Mouse (Mus musculus): ENCODE data around the gene Hephl1. TPM values are rescaled to one million over a fixed set of nuclear protein-coding genes. Genes with fewer than 3 reads are reported as not detected.

The Hephl1 gene
- polyA plus RNA-seq, 1 experiment from 2014 or later: not detected

- no peaks in the 10 kb centered on the region for H3K9me3 ChIP-seq (replicated peaks; ENCODE audit: control insufficient read depth, low read length)
- no peak for ATAC-seq (replicated peaks; ENCODE audit: insufficient number of reproducible peaks, low FRiP score, low TSS enrichment)
- WGBS (ENCODE audit: insufficient replicate concordance): 90% methylated on average over 4 of the region's 4 CpGs
- no peak overlapping the region for H3K4me2 ChIP-seq
- no peaks in the 10 kb centered on the region for H3K27me3 ChIP-seq (ENCODE audit: control insufficient read depth, insufficient read depth, low read length)
- H3K4me3 ChIP-seq (ENCODE audit: low read depth, low read length): no peak overlapping the region
- no peaks in the 10 kb centered on the region for H3K36me3 ChIP-seq (ENCODE audit: control insufficient read depth, insufficient read depth, low read length)
- no peak overlapping the region for H3K9ac ChIP-seq (ENCODE audit: low read depth, low read length)
- no peak overlapping the region for H3K27ac ChIP-seq (ENCODE audit: low read depth, low read length)
- H3K4me1 ChIP-seq (ENCODE audit: control insufficient read depth, insufficient read depth, low read length): no peaks in the 10 kb centered on the region; the same call in 1 of the 2 replicates
These were observed 79.1 kb downstream of the Hephl1 start for GRCm38 (mm10) chr9:15032797-15033196.

- Histone ChIP-seq H3K4me3 (ENCODE audit: low read depth, low read length) (no peak overlapping the region), H3K27ac (ENCODE audit: low read depth, low read length) (no peak overlapping the region), H3K9ac (ENCODE audit: low read depth, low read length) (no peak overlapping the region), H3K27me3 (ENCODE audit: control insufficient read depth, insufficient read depth, low read length) (no peaks in the 10 kb centered on the region), H3K4me1 (ENCODE audit: control insufficient read depth, insufficient read depth, low read length) (no peaks in the 10 kb centered on the region; the same call in 1 of the 2 replicates), H3K9me3 (replicated peaks; ENCODE audit: control insufficient read depth, low read length) (0 out of 2 replicates have a peak, but pooled peaks cover 3% of the 10 kb centered on the region), H3K4me2 (no peak overlapping the region), H3K36me3 (ENCODE audit: control insufficient read depth, insufficient read depth, low read length) (no peaks in the 10 kb centered on the region)
- no peak for ATAC-seq (replicated peaks; ENCODE audit: insufficient number of reproducible peaks, low FRiP score, low TSS enrichment)
- WGBS (ENCODE audit: insufficient replicate concordance): 68% methylated on average over 8 of the region's 8 CpGs
These were observed 81.1 kb downstream of the Hephl1 start for GRCm38 (mm10) chr9:15030771-15031170.

GRCm38 (mm10) chr9:15029025-15029727, 82.7 kb downstream of the Hephl1 start:
- Histone ChIP-seq H3K36me3 (ENCODE audit: control insufficient read depth, insufficient read depth, low read length) (no peaks in the 10 kb centered on the region), H3K4me1 (ENCODE audit: control insufficient read depth, insufficient read depth, low read length) (no peaks in the 10 kb centered on the region; the same call in 1 of the 2 replicates), H3K27ac (ENCODE audit: low read depth, low read length) (no peak overlapping the region), H3K4me2 (no peak overlapping the region), H3K27me3 (ENCODE audit: control insufficient read depth, insufficient read depth, low read length) (no peaks in the 10 kb centered on the region), H3K9ac (ENCODE audit: low read depth, low read length) (no peak overlapping the region), H3K9me3 (replicated peaks; ENCODE audit: control insufficient read depth, low read length) (0 out of 2 replicates have a peak, but pooled peaks cover 3% of the 10 kb centered on the region), H3K4me3 (ENCODE audit: low read depth, low read length) (no peak overlapping the region)
- ATAC-seq (replicated peaks; ENCODE audit: insufficient number of reproducible peaks, low FRiP score, low TSS enrichment): no peak
- 44% methylated on average over 5 of the region's 5 CpGs for WGBS (ENCODE audit: insufficient replicate concordance)

GRCm38 (mm10) chr9:15027725-15028124, 84.2 kb downstream of the Hephl1 start:
- no peak for ATAC-seq (replicated peaks; ENCODE audit: insufficient number of reproducible peaks, low FRiP score, low TSS enrichment)
- WGBS (ENCODE audit: insufficient replicate concordance): 60% methylated on average over 3 of the region's 3 CpGs
- H3K9ac ChIP-seq (ENCODE audit: low read depth, low read length): no peak overlapping the region
- no peaks in the 10 kb centered on the region for H3K36me3 ChIP-seq (ENCODE audit: control insufficient read depth, insufficient read depth, low read length)
- no peak overlapping the region for H3K4me2 ChIP-seq
- H3K27ac ChIP-seq (ENCODE audit: low read depth, low read length): no peak overlapping the region
- 0 out of 2 replicates have a peak, but pooled peaks cover 3% of the 10 kb centered on the region for H3K9me3 ChIP-seq (replicated peaks; ENCODE audit: control insufficient read depth, low read length)
- H3K4me3 ChIP-seq (ENCODE audit: low read depth, low read length): no peak overlapping the region
- H3K4me1 ChIP-seq (ENCODE audit: control insufficient read depth, insufficient read depth, low read length): no peaks in the 10 kb centered on the region; the same call in 1 of the 2 replicates
- no peaks in the 10 kb centered on the region for H3K27me3 ChIP-seq (ENCODE audit: control insufficient read depth, insufficient read depth, low read length)

GRCm38 (mm10) chr9:15023049-15023448, 88.9 kb downstream of the Hephl1 start:
- Histone ChIP-seq H3K27me3 (ENCODE audit: control insufficient read depth, insufficient read depth, low read length) (no peaks in the 10 kb centered on the region), H3K4me2 (no peak overlapping the region), H3K27ac (ENCODE audit: low read depth, low read length) (no peak overlapping the region), H3K36me3 (ENCODE audit: control insufficient read depth, insufficient read depth, low read length) (no peaks in the 10 kb centered on the region), H3K4me3 (ENCODE audit: low read depth, low read length) (no peak overlapping the region), H3K9me3 (replicated peaks; ENCODE audit: control insufficient read depth, low read length) (0 out of 2 replicates have a peak, but pooled peaks cover 3% of the 10 kb centered on the region), H3K4me1 (ENCODE audit: control insufficient read depth, insufficient read depth, low read length) (no peaks in the 10 kb centered on the region), H3K9ac (ENCODE audit: low read depth, low read length) (no peak overlapping the region)
- no peak for ATAC-seq (replicated peaks; ENCODE audit: insufficient number of reproducible peaks, low FRiP score, low TSS enrichment)
- 88% methylated on average over 1 of the region's 1 CpGs for WGBS (ENCODE audit: insufficient replicate concordance)

GRCm38 (mm10) chr9:15021156-15021555, 90.8 kb downstream of the Hephl1 start:
- no peaks in the 10 kb centered on the region for H3K4me1 ChIP-seq (ENCODE audit: control insufficient read depth, insufficient read depth, low read length)
- H3K4me2 ChIP-seq: no peak overlapping the region
- 63% methylated on average over 9 of the region's 9 CpGs for WGBS (ENCODE audit: insufficient replicate concordance)

GRCm38 (mm10) chr9:15020561-15021080, 91.3 kb downstream of the Hephl1 start:
- Histone ChIP-seq H3K9me3 (replicated peaks; ENCODE audit: control insufficient read depth, low read length) (no peaks in the 10 kb centered on the region), H3K4me1 (ENCODE audit: control insufficient read depth, insufficient read depth, low read length) (no peaks in the 10 kb centered on the region), H3K4me3 (ENCODE audit: low read depth, low read length) (no peak overlapping the region), H3K4me2 (no peak overlapping the region), H3K9ac (ENCODE audit: low read depth, low read length) (no peak overlapping the region), H3K27ac (ENCODE audit: low read depth, low read length) (no peak overlapping the region), H3K27me3 (ENCODE audit: control insufficient read depth, insufficient read depth, low read length) (no peaks in the 10 kb centered on the region), H3K36me3 (ENCODE audit: control insufficient read depth, insufficient read depth, low read length) (no peaks in the 10 kb centered on the region)
- ATAC-seq (replicated peaks; ENCODE audit: insufficient number of reproducible peaks, low FRiP score, low TSS enrichment): no peak
- 91% methylated on average over 5 of the region's 5 CpGs for WGBS (ENCODE audit: insufficient replicate concordance)

More at GRCm38 (mm10) chr9:15021156-15021555, 90.8 kb downstream of the Hephl1 start:
- no peak for ATAC-seq (replicated peaks; ENCODE audit: insufficient number of reproducible peaks, low FRiP score, low TSS enrichment)
- H3K27ac ChIP-seq (ENCODE audit: low read depth, low read length): no peak overlapping the region
- no peak overlapping the region for H3K9ac ChIP-seq (ENCODE audit: low read depth, low read length)
- H3K36me3 ChIP-seq (ENCODE audit: control insufficient read depth, insufficient read depth, low read length): no peaks in the 10 kb centered on the region
- H3K4me3 ChIP-seq (ENCODE audit: low read depth, low read length): no peak overlapping the region
- 0 out of 2 replicates have a peak, but pooled peaks cover 1% of the 10 kb centered on the region for H3K9me3 ChIP-seq (replicated peaks; ENCODE audit: control insufficient read depth, low read length)
- no peaks in the 10 kb centered on the region for H3K27me3 ChIP-seq (ENCODE audit: control insufficient read depth, insufficient read depth, low read length)

- H3K9me3 ChIP-seq (replicated peaks; ENCODE audit: control insufficient read depth, low read length): no peaks in the 10 kb centered on the region
- H3K27me3 ChIP-seq (ENCODE audit: control insufficient read depth, insufficient read depth, low read length): no peaks in the 10 kb centered on the region
- no peaks in the 10 kb centered on the region for H3K36me3 ChIP-seq (ENCODE audit: control insufficient read depth, insufficient read depth, low read length)
- H3K4me2 ChIP-seq: no peak overlapping the region
- ATAC-seq (replicated peaks; ENCODE audit: insufficient number of reproducible peaks, low FRiP score, low TSS enrichment): no peak
- H3K9ac ChIP-seq (ENCODE audit: low read depth, low read length): no peak overlapping the region
- no peak overlapping the region for H3K4me3 ChIP-seq (ENCODE audit: low read depth, low read length)
- no peaks in the 10 kb centered on the region for H3K4me1 ChIP-seq (ENCODE audit: control insufficient read depth, insufficient read depth, low read length)
- H3K27ac ChIP-seq (ENCODE audit: low read depth, low read length): no peak overlapping the region
- WGBS (ENCODE audit: insufficient replicate concordance): 79% methylated on average over 5 of the region's 5 CpGs
These were observed 93.2 kb downstream of the Hephl1 start for GRCm38 (mm10) chr9:15018756-15019131.
